Mouse (Mus musculus): Measurements from ENCODE around the gene Abhd17b. TPM values are rescaled to one million over a fixed set of nuclear protein-coding genes. Genes with fewer than 3 reads are reported as not detected.
A peak's percentile ranks its signal among the peaks of the same experiment; 100 is the strongest.
"Not testable (repeated sequence)": the region's sequence is repeated elsewhere in the genome, so short reads cannot be mapped to it uniquely, and the experiment has no call there.

Gene Abhd17b
- polyA plus RNA-seq, 1 experiment from 2014 or later, result 14.0 TPM

GRCm38 (mm10) chr19:21624148-21624535 lies 28.8 kb upstream of the Abhd17b start:
- Histone ChIP-seq H3K27ac (ENCODE audit: low read length) (no peak overlapping the region), H3K4me1 (ENCODE audit: control insufficient read depth, insufficient read depth, low read length) (no peaks in the 10 kb centered on the region), H3K36me3 (ENCODE audit: control insufficient read depth, insufficient read depth, low read length) (no peaks in the 10 kb centered on the region), H3K4me3 (replicated peaks; ENCODE audit: low read length) (no peak overlapping the region), H3K4me2 (ENCODE audit: low read depth, low read length) (no peak overlapping the region), H3K9me3 (replicated peaks; ENCODE audit: control insufficient read depth, low read length) (no peaks in the 10 kb centered on the region), H3K27me3 (ENCODE audit: control insufficient read depth, insufficient read depth, low read length) (no peaks in the 10 kb centered on the region), H3K9ac (ENCODE audit: low read length) (no peak overlapping the region)
- no peak for ATAC-seq (ENCODE audit: insufficient read depth, low FRiP score)
- 82% methylated on average over 4 of the region's 4 CpGs for WGBS

GRCm38 (mm10) chr19:21626271-21626988 lies 26.6 kb upstream of the Abhd17b start:
- no peaks in the 10 kb centered on the region for H3K36me3 ChIP-seq (ENCODE audit: control insufficient read depth, insufficient read depth, low read length)
- H3K27ac ChIP-seq (ENCODE audit: low read length), result no peak overlapping the region
- 82% methylated on average over 6 of the region's 6 CpGs for WGBS
- H3K27me3 ChIP-seq (ENCODE audit: control insufficient read depth, insufficient read depth, low read length), result no peaks in the 10 kb centered on the region
- no peak for ATAC-seq (ENCODE audit: insufficient read depth, low FRiP score)
- H3K9me3 ChIP-seq (replicated peaks; ENCODE audit: control insufficient read depth, low read length), result no peaks in the 10 kb centered on the region
- no peak overlapping the region for H3K9ac ChIP-seq (ENCODE audit: low read length)
- H3K4me3 ChIP-seq (replicated peaks; ENCODE audit: low read length), result no peak overlapping the region
- H3K4me2 ChIP-seq (ENCODE audit: low read depth, low read length), result no peak overlapping the region
- no peaks in the 10 kb centered on the region for H3K4me1 ChIP-seq (ENCODE audit: control insufficient read depth, insufficient read depth, low read length)

- H3K4me1 ChIP-seq (ENCODE audit: control insufficient read depth, insufficient read depth, low read length); H3K4me3 ChIP-seq (replicated peaks; ENCODE audit: low read length); H3K27me3 ChIP-seq (ENCODE audit: control insufficient read depth, insufficient read depth, low read length); H3K27ac ChIP-seq (ENCODE audit: low read length); H3K9me3 ChIP-seq (replicated peaks; ENCODE audit: control insufficient read depth, low read length); H3K36me3 ChIP-seq (ENCODE audit: control insufficient read depth, insufficient read depth, low read length); H3K9ac ChIP-seq (ENCODE audit: low read length); H3K4me2 ChIP-seq (ENCODE audit: low read depth, low read length): not testable (repeated sequence)
- 0 out of 2 replicates have a peak, but pooled peaks have one; percentile 21 for ATAC-seq (ENCODE audit: insufficient read depth, low FRiP score)
- 41% methylated on average over 10 of the region's 11 CpGs for WGBS
These were observed 24.5 kb upstream of the Abhd17b start for GRCm38 (mm10) chr19:21628440-21628839.

GRCm38 (mm10) chr19:21629030-21629429 lies 24.0 kb upstream of the Abhd17b start:
- no peak overlapping the region for H3K4me2 ChIP-seq (ENCODE audit: low read depth, low read length)

GRCm38 (mm10) chr19:21629501-21629900 lies 23.5 kb upstream of the Abhd17b start:
- no peak for ATAC-seq (ENCODE audit: insufficient read depth, low FRiP score)
- 60% methylated on average over 1 of the region's 1 CpGs for WGBS
- Histone ChIP-seq H3K9me3 (replicated peaks; ENCODE audit: control insufficient read depth, low read length) (no peaks in the 10 kb centered on the region), H3K4me2 (ENCODE audit: low read depth, low read length) (no peak overlapping the region), H3K27ac (ENCODE audit: low read length) (no peak overlapping the region), H3K4me1 (ENCODE audit: control insufficient read depth, insufficient read depth, low read length) (no peaks in the 10 kb centered on the region), H3K36me3 (ENCODE audit: control insufficient read depth, insufficient read depth, low read length) (no peaks in the 10 kb centered on the region), H3K27me3 (ENCODE audit: control insufficient read depth, insufficient read depth, low read length) (no peaks in the 10 kb centered on the region), H3K4me3 (replicated peaks; ENCODE audit: low read length) (no peak overlapping the region), H3K9ac (ENCODE audit: low read length) (no peak overlapping the region)

More at GRCm38 (mm10) chr19:21629030-21629429, 24.0 kb upstream of the Abhd17b start:
- Histone ChIP-seq H3K9ac (ENCODE audit: low read length) (no peak overlapping the region), H3K27ac (ENCODE audit: low read length) (no peak overlapping the region), H3K4me3 (replicated peaks; ENCODE audit: low read length) (no peak overlapping the region), H3K9me3 (replicated peaks; ENCODE audit: control insufficient read depth, low read length) (no peaks in the 10 kb centered on the region), H3K36me3 (ENCODE audit: control insufficient read depth, insufficient read depth, low read length) (no peaks in the 10 kb centered on the region), H3K27me3 (ENCODE audit: control insufficient read depth, insufficient read depth, low read length) (no peaks in the 10 kb centered on the region), H3K4me1 (ENCODE audit: control insufficient read depth, insufficient read depth, low read length) (no peaks in the 10 kb centered on the region)
- WGBS, result 81% methylated on average over 1 of the region's 1 CpGs
- no peak for ATAC-seq (ENCODE audit: insufficient read depth, low FRiP score)

GRCm38 (mm10) chr19:21630656-21631331 lies 22.2 kb upstream of the Abhd17b start:
- no peak overlapping the region for H3K4me2 ChIP-seq (ENCODE audit: low read depth, low read length)
- no peaks in the 10 kb centered on the region for H3K36me3 ChIP-seq (ENCODE audit: control insufficient read depth, insufficient read depth, low read length)
- H3K9ac ChIP-seq (ENCODE audit: low read length), result no peak overlapping the region
- WGBS, result 48% methylated on average over 14 of the region's 14 CpGs
- no peak for ATAC-seq (ENCODE audit: insufficient read depth, low FRiP score)
- no peaks in the 10 kb centered on the region for H3K4me1 ChIP-seq (ENCODE audit: control insufficient read depth, insufficient read depth, low read length)
- H3K9me3 ChIP-seq (replicated peaks; ENCODE audit: control insufficient read depth, low read length), result no peaks in the 10 kb centered on the region
- no peaks in the 10 kb centered on the region for H3K27me3 ChIP-seq (ENCODE audit: control insufficient read depth, insufficient read depth, low read length)
- no peak overlapping the region for H3K27ac ChIP-seq (ENCODE audit: low read length)
- no peak overlapping the region for H3K4me3 ChIP-seq (replicated peaks; ENCODE audit: low read length)

GRCm38 (mm10) chr19:21635406-21635805 lies 17.6 kb upstream of the Abhd17b start:
- H3K9me3 ChIP-seq (replicated peaks; ENCODE audit: control insufficient read depth, low read length), result no peaks in the 10 kb centered on the region
- no peak overlapping the region for H3K9ac ChIP-seq (ENCODE audit: low read length)
- no peak overlapping the region for H3K4me3 ChIP-seq (replicated peaks; ENCODE audit: low read length)
- no peaks in the 10 kb centered on the region for H3K27me3 ChIP-seq (ENCODE audit: control insufficient read depth, insufficient read depth, low read length)
- no peak overlapping the region for H3K27ac ChIP-seq (ENCODE audit: low read length)
- 83% methylated on average over 2 of the region's 2 CpGs for WGBS
- H3K36me3 ChIP-seq (ENCODE audit: control insufficient read depth, insufficient read depth, low read length), result peaks cover 4% of the 10 kb centered on the region; the same call in 1 of the 2 replicates
- H3K4me2 ChIP-seq (ENCODE audit: low read depth, low read length), result no peak overlapping the region
- H3K4me1 ChIP-seq (ENCODE audit: control insufficient read depth, insufficient read depth, low read length), result no peaks in the 10 kb centered on the region
- no peak for ATAC-seq (ENCODE audit: insufficient read depth, low FRiP score)

GRCm38 (mm10) chr19:21636907-21637306 lies 16.1 kb upstream of the Abhd17b start:
- no peak overlapping the region for H3K27ac ChIP-seq (ENCODE audit: low read length)
- no peaks in the 10 kb centered on the region for H3K4me1 ChIP-seq (ENCODE audit: control insufficient read depth, insufficient read depth, low read length)
- H3K9me3 ChIP-seq (replicated peaks; ENCODE audit: control insufficient read depth, low read length), result no peaks in the 10 kb centered on the region
- H3K27me3 ChIP-seq (ENCODE audit: control insufficient read depth, insufficient read depth, low read length), result no peaks in the 10 kb centered on the region
- no peak overlapping the region for H3K9ac ChIP-seq (ENCODE audit: low read length)
- no peak overlapping the region for H3K4me2 ChIP-seq (ENCODE audit: low read depth, low read length)
- H3K36me3 ChIP-seq (ENCODE audit: control insufficient read depth, insufficient read depth, low read length), result peaks cover 4% of the 10 kb centered on the region; the same call in 1 of the 2 replicates
- H3K4me3 ChIP-seq (replicated peaks; ENCODE audit: low read length), result no peak overlapping the region
- ATAC-seq (ENCODE audit: insufficient read depth, low FRiP score), result no peak
- WGBS, result 64% methylated on average over 3 of the region's 3 CpGs

GRCm38 (mm10) chr19:21637672-21638071 lies 15.3 kb upstream of the Abhd17b start:
- no peak for ATAC-seq (ENCODE audit: insufficient read depth, low FRiP score)
- Histone ChIP-seq H3K36me3 (ENCODE audit: control insufficient read depth, insufficient read depth, low read length) (peaks cover 4% of the 10 kb centered on the region; the same call in 1 of the 2 replicates), H3K27me3 (ENCODE audit: control insufficient read depth, insufficient read depth, low read length) (no peaks in the 10 kb centered on the region), H3K9ac (ENCODE audit: low read length) (no peak overlapping the region), H3K27ac (ENCODE audit: low read length) (no peak overlapping the region), H3K4me3 (replicated peaks; ENCODE audit: low read length) (no peak overlapping the region), H3K9me3 (replicated peaks; ENCODE audit: control insufficient read depth, low read length) (no peaks in the 10 kb centered on the region), H3K4me2 (ENCODE audit: low read depth, low read length) (no peak overlapping the region), H3K4me1 (ENCODE audit: control insufficient read depth, insufficient read depth, low read length) (no peaks in the 10 kb centered on the region)
- WGBS, result 52% methylated on average over 7 of the region's 7 CpGs
